Mouse (Mus musculus): ENCODE results near the gene Insl3.
"Not testable (repeated sequence)": the region's sequence is repeated elsewhere in the genome, so short reads cannot be mapped to it uniquely, and the experiment has no call there.

The Insl3 gene

GRCm38 (mm10) chr8:71676803-71677202, 12.2 kb upstream of the Insl3 start:
- no peak for DNase-seq (ENCODE audit: low read depth, low spot score)

- DNase-seq (ENCODE audit: low read depth, low spot score), result no peak
These were observed 11.5 kb upstream of the Insl3 start for GRCm38 (mm10) chr8:71677555-71677954.

GRCm38 (mm10) chr8:71678216-71678615, 10.8 kb upstream of the Insl3 start:
- no peak for DNase-seq (ENCODE audit: low read depth, low spot score)

- DNase-seq (ENCODE audit: low read depth, low spot score), result no peak
These were observed 9.9 kb upstream of the Insl3 start for GRCm38 (mm10) chr8:71679116-71679515.

- DNase-seq (ENCODE audit: low read depth, low spot score), result no peak
These were observed 9.4 kb upstream of the Insl3 start for GRCm38 (mm10) chr8:71679550-71680168.

GRCm38 (mm10) chr8:71680471-71680870, 8.5 kb upstream of the Insl3 start:
- no peak for DNase-seq (ENCODE audit: low read depth, low spot score)

GRCm38 (mm10) chr8:71681369-71681915, 7.6 kb upstream of the Insl3 start:
- DNase-seq (ENCODE audit: low read depth, low spot score), result no peak

GRCm38 (mm10) chr8:71682832-71683231, 6.2 kb upstream of the Insl3 start:
- no peak for DNase-seq (ENCODE audit: low read depth, low spot score)

GRCm38 (mm10) chr8:71684701-71685100, 4.3 kb upstream of the Insl3 start:
- no peak for DNase-seq (ENCODE audit: low read depth, low spot score)

GRCm38 (mm10) chr8:71685573-71685972, 3.4 kb upstream of the Insl3 start:
- DNase-seq (ENCODE audit: low read depth, low spot score), result no peak

- DNase-seq (ENCODE audit: low read depth, low spot score), result no peak
These were observed 2.8 kb upstream of the Insl3 start for GRCm38 (mm10) chr8:71686143-71686734.

GRCm38 (mm10) chr8:71687616-71688015, 1.4 kb upstream of the Insl3 start:
- DNase-seq (ENCODE audit: low read depth, low spot score), result no peak

- DNase-seq (ENCODE audit: low read depth, low spot score), result no peak
These were observed 3.5 kb downstream of the Insl3 start for GRCm38 (mm10) chr8:71692509-71692908.

GRCm38 (mm10) chr8:71693166-71694041, 4.4 kb downstream of the Insl3 start:
- no peak for DNase-seq (ENCODE audit: low read depth, low spot score)

GRCm38 (mm10) chr8:71695456-71695855, 6.4 kb downstream of the Insl3 start:
- DNase-seq (ENCODE audit: low read depth, low spot score), result not testable (repeated sequence)

GRCm38 (mm10) chr8:71700493-71701269, 11.7 kb downstream of the Insl3 start:
- no peak for DNase-seq (ENCODE audit: low read depth, low spot score)

- no peak for DNase-seq (ENCODE audit: low read depth, low spot score)
These were observed 12.5 kb downstream of the Insl3 start, which contains the start of gene B3gnt3 for GRCm38 (mm10) chr8:71701414-71702086. TSS of gene B3gnt3 (minus strand) at chr8:71701789.

- no peak for DNase-seq (ENCODE audit: low read depth, low spot score)
These were observed 13.0 kb downstream of the Insl3 start for GRCm38 (mm10) chr8:71702087-71702432.

- no peak for DNase-seq (ENCODE audit: low read depth, low spot score)
These were observed 13.9 kb downstream of the Insl3 start for GRCm38 (mm10) chr8:71702923-71703322.

GRCm38 (mm10) chr8:71703400-71703799, 14.4 kb downstream of the Insl3 start:
- not testable (repeated sequence) for DNase-seq (ENCODE audit: low read depth, low spot score)

GRCm38 (mm10) chr8:71707874-71708273, 18.9 kb downstream of the Insl3 start:
- no peak for DNase-seq (ENCODE audit: low read depth, low spot score)

Data from skeletal muscle tissue, adult 2 months (tissue).